Mouse (Mus musculus) left cerebral cortex, adult 8-10 months (tissue): ENCODE measurements around the gene Dhx32. TPM values are rescaled to one million over a fixed set of nuclear protein-coding genes. Genes with fewer than 3 reads are reported as not detected.
"Not testable (repeated sequence)": the region's sequence is repeated elsewhere in the genome, so short reads cannot be mapped to it uniquely, and the experiment has no call there.

Source experiments
- DNase-seq, 2 experiments: peaks; one replicate each; pipeline ENCODE4 v3.0.0; 2022; ENCODE audit warnings: low spot score in 2 of 2
- total RNA-seq, 4 experiments: library from RNA; stranded (reverse); gene quantifications; 2 replicates each; pipeline ENCODE4 v1.2.4; 2022

The Dhx32 gene
- total RNA-seq, 4 experiments from 2014 or later = 42.4 to 47.2 (median 43.2) TPM

GRCm38 (mm10) chr7:133729351-133729750 lies 53.2 kb downstream of the Dhx32 start:
- DNase-seq = no peak

GRCm38 (mm10) chr7:133727027-133727426 lies 55.5 kb downstream of the Dhx32 start:
- no peak for DNase-seq

GRCm38 (mm10) chr7:133725571-133725970 lies 57.0 kb downstream of the Dhx32 start:
- DNase-seq = no peak

GRCm38 (mm10) chr7:133724844-133725243 lies 57.7 kb downstream of the Dhx32 start:
- no peak for DNase-seq

- no peak for DNase-seq
These were observed 61.9 kb downstream of the Dhx32 start for GRCm38 (mm10) chr7:133720616-133721015.

DNA sequence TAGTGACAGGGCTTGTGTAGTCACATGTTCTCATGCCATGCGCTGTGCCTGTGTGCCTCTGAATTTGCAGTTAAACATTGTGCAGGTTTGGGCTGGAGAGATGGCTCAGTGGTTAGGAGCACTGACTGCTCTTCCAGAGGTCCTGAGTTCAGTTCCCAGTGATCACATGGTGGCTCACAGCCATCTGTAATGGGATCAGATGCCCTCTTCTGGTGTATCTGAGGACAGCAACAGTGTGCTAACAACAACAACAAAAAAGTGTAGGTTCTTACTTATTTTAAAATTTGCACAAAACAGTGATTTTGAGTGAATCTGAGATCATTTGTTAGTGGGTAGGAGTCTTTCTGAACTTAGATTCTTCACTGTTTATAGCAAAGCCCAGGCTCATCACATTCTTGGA lies 63.9 kb downstream of the Dhx32 start:
- no peak for DNase-seq

GRCm38 (mm10) chr7:133715387-133715786 lies 67.1 kb downstream of the Dhx32 start:
- no peak for DNase-seq

DNA sequence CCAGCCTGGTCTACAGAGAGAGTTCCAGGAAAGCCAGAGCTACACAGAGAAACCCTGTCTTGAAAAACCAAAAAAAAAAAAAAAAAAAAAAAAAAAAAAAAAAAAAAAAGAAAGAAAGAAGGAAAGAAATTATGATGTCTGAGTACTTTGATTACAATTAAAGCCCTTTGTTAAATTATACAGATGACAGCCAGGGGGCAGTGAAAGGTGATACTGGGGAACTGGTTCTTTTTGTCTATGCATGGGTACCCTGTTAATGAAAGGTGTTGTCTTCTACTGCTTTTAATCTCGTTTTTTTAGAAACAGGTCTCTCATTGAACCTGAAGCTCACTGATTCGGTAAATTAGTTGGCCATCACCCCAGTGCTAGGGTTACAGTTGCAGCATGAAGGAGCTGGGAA lies 75.2 kb downstream of the Dhx32 start:
- no peak for DNase-seq

DNA sequence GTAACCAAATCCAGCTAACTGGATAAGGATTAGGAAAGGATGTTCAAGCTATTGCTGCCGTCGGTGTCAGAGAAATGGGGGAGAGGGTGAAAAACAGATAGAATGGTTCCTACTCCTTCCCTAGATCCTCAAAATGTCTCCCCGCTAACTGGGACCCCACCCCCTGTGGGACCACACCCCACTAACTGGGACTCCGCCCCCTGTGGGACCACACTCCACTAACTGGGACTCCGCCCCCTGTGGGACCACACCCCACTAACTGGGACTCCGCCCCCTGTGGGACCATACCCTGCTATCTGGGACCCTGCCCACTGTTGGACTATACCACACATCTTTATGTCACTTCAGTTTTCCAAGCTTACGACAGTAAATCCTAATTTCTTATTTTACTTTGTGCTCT lies 78.6 kb downstream of the Dhx32 start:
- DNase-seq = no peak

GRCm38 (mm10) chr7:133702333-133702732 lies 80.2 kb downstream of the Dhx32 start:
- DNase-seq = no peak

DNA sequence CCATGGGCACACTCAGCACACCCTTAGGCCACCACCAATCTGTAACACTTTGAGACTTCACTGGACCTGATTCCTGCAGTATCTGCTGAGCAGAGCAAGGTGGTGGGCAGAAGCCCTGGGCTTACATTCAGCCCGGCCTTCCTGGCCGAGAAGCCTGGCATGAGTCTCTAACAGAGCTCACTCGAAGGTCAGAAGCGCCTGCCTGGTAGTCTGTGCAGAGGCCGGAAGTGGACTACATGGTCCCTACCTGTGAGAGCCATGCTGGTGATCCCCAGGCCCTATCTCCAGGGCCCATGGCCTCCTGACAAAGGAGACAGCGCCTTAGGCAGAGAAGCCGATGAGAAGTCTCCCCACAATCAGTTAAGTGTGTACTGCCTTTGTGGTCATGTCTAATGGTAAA lies 81.2 kb downstream of the Dhx32 start:
- DNase-seq = no peak

- DNase-seq = no peak
These were observed 82.6 kb downstream of the Dhx32 start for GRCm38 (mm10) chr7:133699885-133700284.

GRCm38 (mm10) chr7:133698021-133698709 lies 84.4 kb downstream of the Dhx32 start:
- DNase-seq = no peak

- DNase-seq = not testable (repeated sequence)
These were observed 96.9 kb downstream of the Dhx32 start for GRCm38 (mm10) chr7:133685644-133686043.

- DNase-seq = no peak
These were observed 97.8 kb downstream of the Dhx32 start for GRCm38 (mm10) chr7:133684701-133685100.

GRCm38 (mm10) chr7:133684110-133684509 lies 98.4 kb downstream of the Dhx32 start:
- no peak for DNase-seq

GRCm38 (mm10) chr7:133683626-133684025 lies 98.9 kb downstream of the Dhx32 start:
- DNase-seq = no peak

- no peak for DNase-seq
These were observed 102.6 kb downstream of the Dhx32 start, which contains the start of gene Mmp21 for GRCm38 (mm10) chr7:133679961-133680360. Gene Mmp21 (minus strand): TSS chr7:133680061.

- DNase-seq = no peak
These were observed 103.1 kb downstream of the Dhx32 start for GRCm38 (mm10) chr7:133679439-133679838.

- no peak for DNase-seq
These were observed 103.8 kb downstream of the Dhx32 start for GRCm38 (mm10) chr7:133678716-133679115.

DNA sequence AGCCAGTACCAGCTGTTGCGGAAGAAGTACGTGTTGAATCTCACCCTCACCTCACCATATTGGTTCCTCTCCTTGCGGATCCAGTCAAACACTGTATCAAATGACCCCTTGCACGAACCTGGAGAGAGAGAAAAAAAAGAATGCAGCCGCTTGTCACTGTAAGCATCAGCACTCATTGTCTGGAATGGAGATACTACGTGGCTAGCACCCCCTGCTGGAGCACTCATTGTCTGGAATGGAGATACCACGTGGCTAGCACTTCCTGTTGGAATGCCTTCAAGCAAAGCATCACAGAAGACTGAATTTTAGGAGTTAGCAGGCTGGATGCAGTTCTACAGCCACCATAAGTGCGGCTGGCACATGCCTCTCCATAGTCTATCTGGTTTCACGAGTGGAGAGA lies 106.5 kb downstream of the Dhx32 start:
- no peak for DNase-seq
